Mouse (Mus musculus): ENCODE results near the gene Ppp6r2. TPM values are rescaled to one million over a fixed set of nuclear protein-coding genes. Genes with fewer than 3 reads are reported as not detected.

The Ppp6r2 gene
- polyA plus RNA-seq, 1 experiment from 2014 or later = 45.7 TPM

DNA sequence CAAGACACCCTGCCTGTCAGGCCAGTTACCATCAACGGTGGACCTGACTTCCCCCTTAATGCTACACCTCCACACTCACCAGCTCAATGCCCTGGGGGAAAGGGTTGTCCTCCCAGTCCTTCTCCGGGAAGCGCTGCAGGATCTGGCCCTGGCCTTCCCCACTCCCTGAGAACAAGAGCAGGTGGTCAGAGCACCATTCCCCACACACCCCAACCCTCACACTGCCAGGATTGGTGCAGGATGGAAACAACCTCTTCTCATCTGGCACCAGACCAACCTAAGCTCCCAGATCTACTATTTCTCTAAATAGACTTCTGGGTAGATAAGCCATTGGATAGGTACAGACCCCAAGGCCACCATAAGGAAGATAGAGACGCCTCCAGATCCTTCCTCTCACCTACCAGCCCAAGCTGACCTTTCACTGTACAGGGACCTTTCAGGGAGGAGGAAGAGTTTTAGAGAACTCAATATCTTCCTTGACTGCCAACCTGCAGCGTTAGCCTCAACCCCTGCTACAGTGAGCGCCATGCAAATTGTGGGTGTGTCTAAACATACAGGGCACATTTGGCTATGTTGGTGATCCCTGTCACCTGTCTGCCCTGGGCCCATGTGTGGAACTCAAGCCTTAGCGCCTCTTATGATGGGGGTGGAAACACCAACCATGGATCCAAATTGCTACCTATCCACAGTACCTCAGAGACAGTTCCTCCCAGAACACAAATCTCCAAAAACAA, 97.2 kb downstream of the Ppp6r2 start:
- DNase-seq (ENCODE audit: low spot score) = no peak
- H3K27ac ChIP-seq = no peak overlapping the region

DNA sequence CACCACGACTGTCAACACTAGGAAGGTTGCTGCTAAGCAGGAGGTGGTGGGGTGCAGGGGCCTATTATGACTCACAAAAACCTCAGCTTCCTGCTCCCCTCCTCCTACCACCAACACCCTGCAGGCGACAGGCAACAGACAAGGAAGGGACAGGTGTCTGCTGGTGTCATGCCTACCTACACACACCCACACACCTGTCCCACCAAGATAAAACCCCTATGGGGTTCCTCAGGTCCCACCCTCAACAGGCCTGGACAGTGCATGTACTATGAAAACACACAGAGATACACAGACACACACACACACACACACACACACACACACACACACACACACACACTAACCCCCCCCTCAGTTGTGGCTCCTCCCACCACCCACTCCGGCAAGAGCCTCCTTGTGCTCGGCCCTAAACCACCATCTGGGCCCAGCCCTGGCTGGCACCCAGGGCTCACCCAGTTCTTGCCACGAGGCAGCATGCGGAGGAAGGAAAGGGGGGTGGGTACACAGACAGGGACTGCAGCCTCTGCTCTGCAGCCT, 98.7 kb downstream of the Ppp6r2 start:
- H3K4me3 ChIP-seq = no peak overlapping the region
- H3K27ac ChIP-seq = no peak overlapping the region
- WGBS = 75% methylated on average over 6 of the region's 6 CpGs

More for the DNA sequence above, 97.2 kb downstream of the Ppp6r2 start:
- WGBS = 90% methylated on average over 7 of the region's 7 CpGs
- Histone ChIP-seq H3K4me3 (no peak overlapping the region), H3K9me3 (no peaks in the 10 kb centered on the region), H3K27me3 (ENCODE audit: insufficient read depth, poor library complexity, severe bottlenecking) (no peaks in the 10 kb centered on the region), H3K36me3 (peaks cover 49% of the 10 kb centered on the region), H3K4me1 (replicated peaks) (peaks cover 33% of the 10 kb centered on the region)

DNA sequence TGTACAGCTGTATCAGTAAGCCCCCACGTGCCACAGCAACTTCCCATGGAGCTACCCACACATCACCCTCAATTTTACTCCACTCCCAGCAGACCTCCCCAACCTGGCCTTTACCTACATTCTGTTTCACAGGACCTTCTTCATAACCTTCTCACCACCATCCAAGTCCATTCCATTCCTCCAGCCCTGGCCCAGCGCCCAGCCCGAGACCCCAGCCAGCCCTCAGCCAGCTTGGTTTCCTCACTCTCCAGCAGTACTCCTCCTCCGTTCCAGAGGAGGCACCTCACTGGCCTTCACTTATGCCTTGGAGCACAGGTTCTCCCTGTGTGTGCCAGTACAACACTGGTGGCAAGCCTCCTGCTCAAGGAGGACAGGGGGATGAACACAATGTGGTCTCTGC, 102.0 kb downstream of the Ppp6r2 start:
- no peak for DNase-seq (ENCODE audit: low spot score)
- H3K4me3 ChIP-seq = peak overlapping the region; percentile 96
- WGBS = 82% methylated on average over 4 of the region's 4 CpGs

More for the DNA sequence above, 98.7 kb downstream of the Ppp6r2 start:
- Histone ChIP-seq H3K4me1 (replicated peaks) (peaks cover 45% of the 10 kb centered on the region), H3K9me3 (no peaks in the 10 kb centered on the region), H3K36me3 (peaks cover 34% of the 10 kb centered on the region), H3K27me3 (ENCODE audit: insufficient read depth, poor library complexity, severe bottlenecking) (no peaks in the 10 kb centered on the region)
- no peak for DNase-seq (ENCODE audit: low spot score)

DNA sequence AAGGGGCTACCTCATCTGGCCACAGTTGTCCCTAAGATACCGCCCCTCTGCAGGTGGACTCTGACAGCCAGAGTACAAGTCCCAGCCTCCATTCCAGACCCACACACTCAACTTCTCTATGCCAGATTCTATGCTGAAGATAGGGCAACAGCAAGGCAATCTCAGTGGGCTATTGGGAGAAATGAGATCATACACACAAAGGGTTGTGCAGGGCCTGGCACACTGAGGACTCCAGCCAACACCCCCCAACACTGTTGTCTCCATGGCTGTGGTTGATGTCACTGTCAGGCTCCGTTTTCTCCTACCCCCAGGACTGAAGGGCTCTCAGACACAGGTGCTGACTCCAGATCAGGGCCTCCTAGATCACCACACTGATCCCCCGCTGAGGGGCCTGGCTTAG, 102.8 kb downstream of the Ppp6r2 start:
- Histone ChIP-seq H3K9me3 (no peaks in the 10 kb centered on the region), H3K36me3 (no peaks in the 10 kb centered on the region; the same call in 1 of the 2 replicates), H3K4me3 (peak overlapping the region; percentile 96), H3K27ac (peak overlapping the region; percentile 92), H3K4me1 (replicated peaks) (peaks cover 50% of the 10 kb centered on the region), H3K27me3 (ENCODE audit: insufficient read depth, poor library complexity, severe bottlenecking) (no peaks in the 10 kb centered on the region)
- 34% methylated on average over 3 of the region's 3 CpGs for WGBS
- no peak for DNase-seq (ENCODE audit: low spot score)

More for the DNA sequence above, 102.0 kb downstream of the Ppp6r2 start:
- Histone ChIP-seq H3K9me3 (no peaks in the 10 kb centered on the region), H3K4me1 (replicated peaks) (peaks cover 52% of the 10 kb centered on the region), H3K36me3 (peaks cover under 1% of the 10 kb centered on the region), H3K27me3 (ENCODE audit: insufficient read depth, poor library complexity, severe bottlenecking) (no peaks in the 10 kb centered on the region), H3K27ac (no peak overlapping the region)

DNA sequence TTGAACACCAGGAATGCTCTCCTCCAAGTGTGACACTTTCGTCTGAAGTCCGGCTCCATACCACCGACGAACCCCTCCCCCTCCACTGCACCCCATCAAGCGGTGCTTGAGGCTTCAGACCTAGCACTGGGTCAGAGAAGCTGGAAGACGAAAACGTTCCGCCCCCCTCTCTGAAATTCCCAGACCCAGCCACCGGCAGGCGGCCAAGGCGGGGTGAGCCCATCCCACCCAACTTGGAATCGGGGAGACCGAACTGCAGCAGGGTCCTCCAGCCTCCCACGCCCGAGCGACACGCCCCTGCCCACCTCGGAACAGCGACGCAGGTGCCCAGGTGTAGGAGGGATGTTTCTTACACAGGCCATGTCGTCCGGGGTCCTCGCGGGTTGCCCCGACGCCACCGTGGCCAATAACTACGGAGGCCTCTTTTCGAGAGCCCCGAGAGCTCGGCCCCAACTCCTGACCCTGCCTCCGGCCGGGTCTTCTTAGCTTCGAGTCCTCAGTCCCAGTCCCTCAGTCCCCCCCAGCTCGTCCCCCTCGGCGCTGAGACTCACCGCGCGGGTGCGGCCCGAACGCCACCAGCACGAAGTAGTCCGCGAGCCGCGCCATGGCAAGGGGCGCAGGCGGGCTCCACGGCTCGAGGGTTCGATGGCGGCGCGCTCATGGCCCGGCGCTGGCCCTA, 103.3 kb downstream of the Ppp6r2 start:
- Histone ChIP-seq H3K27me3 (ENCODE audit: insufficient read depth, poor library complexity, severe bottlenecking) (no peaks in the 10 kb centered on the region), H3K4me3 (peak overlapping the region; percentile 96), H3K27ac (peak overlapping the region; percentile 92), H3K4me1 (replicated peaks) (peaks cover 50% of the 10 kb centered on the region), H3K36me3 (no peaks in the 10 kb centered on the region; the same call in 1 of the 2 replicates), H3K9me3 (no peaks in the 10 kb centered on the region)
- under 1% methylated on average over 58 of the region's 58 CpGs for WGBS
- DNase-seq (ENCODE audit: low spot score) = peak; percentile 33

DNA sequence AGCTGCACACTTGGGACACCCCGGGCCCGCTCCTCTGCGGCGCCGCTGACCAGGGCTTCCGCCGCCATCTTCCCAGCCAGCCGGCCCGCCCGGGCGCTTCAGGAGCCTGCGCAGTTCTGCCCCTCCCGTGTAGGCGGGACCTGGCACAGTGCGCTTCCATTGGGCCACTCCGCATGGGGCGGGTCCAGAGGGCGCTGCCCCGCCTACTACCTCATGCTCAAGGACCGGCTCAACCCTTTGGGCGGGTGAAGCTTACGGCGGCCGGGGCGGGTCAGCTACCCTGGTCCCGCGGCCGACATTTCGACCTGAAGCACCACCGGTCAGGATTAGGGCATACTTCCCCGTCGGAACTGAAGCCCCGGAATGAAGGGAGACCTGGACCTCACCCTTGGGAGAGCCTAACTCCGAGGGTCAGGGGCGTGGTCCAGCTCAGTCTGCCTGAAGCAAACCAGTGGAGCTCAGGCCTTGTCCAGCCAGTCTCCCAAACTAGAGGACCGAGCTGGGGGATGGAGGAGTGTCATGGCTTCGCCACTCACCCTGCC, 103.9 kb downstream of the Ppp6r2 start, which contains the start of gene Sbf1:
Gene Sbf1, minus strand, starts transcription at position 122 of the 542 bp plus-strand sequence.
- Histone ChIP-seq H3K36me3 (no peaks in the 10 kb centered on the region; the same call in 1 of the 2 replicates), H3K27me3 (ENCODE audit: insufficient read depth, poor library complexity, severe bottlenecking) (no peaks in the 10 kb centered on the region), H3K4me1 (replicated peaks) (peaks cover 46% of the 10 kb centered on the region), H3K27ac (peak within 1 kb of the TSS; percentile 92), H3K9me3 (no peaks in the 10 kb centered on the region), H3K4me3 (peak within 1 kb of the TSS; percentile 96)
- under 1% methylated on average over 37 of the region's 37 CpGs for WGBS
- peak; percentile 97 for DNase-seq (ENCODE audit: low spot score)

DNA sequence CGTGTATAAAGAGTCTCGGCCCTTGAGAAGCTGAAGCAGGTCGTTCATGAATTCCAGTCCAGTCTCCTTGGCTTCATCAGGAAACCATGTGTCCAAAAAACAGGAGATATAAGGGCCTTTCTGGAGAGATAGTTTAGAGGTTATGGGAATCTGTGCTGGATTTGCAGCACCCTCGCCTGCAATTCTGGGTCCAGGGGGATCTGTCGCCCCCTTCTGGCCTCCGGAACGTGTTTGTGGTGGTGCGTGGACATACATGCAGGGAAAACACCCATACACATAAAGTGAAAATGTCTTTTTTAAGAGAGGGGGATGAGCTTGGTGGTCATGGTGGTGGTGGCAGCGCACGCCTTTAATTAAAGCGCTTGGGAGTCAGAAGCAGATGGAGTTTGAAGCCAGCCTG, 104.8 kb downstream of the Ppp6r2 start:
- WGBS = 61% methylated on average over 11 of the region's 11 CpGs
- Histone ChIP-seq H3K27ac (no peak overlapping the region), H3K9me3 (no peaks in the 10 kb centered on the region), H3K4me3 (no peak overlapping the region), H3K36me3 (no peaks in the 10 kb centered on the region; the same call in 1 of the 2 replicates), H3K27me3 (ENCODE audit: insufficient read depth, poor library complexity, severe bottlenecking) (0 out of 2 replicates have a peak, but pooled peaks cover 4% of the 10 kb centered on the region), H3K4me1 (replicated peaks) (peaks cover 39% of the 10 kb centered on the region)
- peak; percentile 28 for DNase-seq (ENCODE audit: low spot score)

DNA sequence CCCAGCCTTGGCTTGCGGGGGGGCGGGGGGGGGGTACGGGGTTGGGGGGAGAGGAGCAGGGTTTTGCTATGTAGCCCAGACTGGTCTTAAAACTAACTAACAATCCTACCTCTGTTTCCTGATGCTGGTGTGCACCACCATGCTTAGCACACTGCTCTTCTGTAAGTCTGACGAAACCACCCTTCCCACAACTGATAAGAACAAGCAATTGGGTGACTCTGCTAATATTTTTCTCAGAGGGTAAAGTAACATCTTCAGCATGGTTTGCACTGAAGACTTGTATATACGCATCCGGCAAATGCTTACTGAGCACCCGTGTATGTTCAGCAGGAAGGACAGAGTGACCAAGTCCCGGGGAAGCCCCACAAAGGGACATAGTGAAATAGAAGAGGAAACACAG, 109.9 kb downstream of the Ppp6r2 start:
- H3K36me3 ChIP-seq = no peaks in the 10 kb centered on the region
- no peak overlapping the region for H3K27ac ChIP-seq
- peaks cover 26% of the 10 kb centered on the region for H3K27me3 ChIP-seq (ENCODE audit: insufficient read depth, poor library complexity, severe bottlenecking)
- DNase-seq (ENCODE audit: low spot score) = no peak
- no peaks in the 10 kb centered on the region for H3K9me3 ChIP-seq
- H3K4me3 ChIP-seq = no peak overlapping the region
- WGBS = 86% methylated on average over 8 of the region's 8 CpGs
- peaks cover 9% of the 10 kb centered on the region for H3K4me1 ChIP-seq (replicated peaks)

DNA sequence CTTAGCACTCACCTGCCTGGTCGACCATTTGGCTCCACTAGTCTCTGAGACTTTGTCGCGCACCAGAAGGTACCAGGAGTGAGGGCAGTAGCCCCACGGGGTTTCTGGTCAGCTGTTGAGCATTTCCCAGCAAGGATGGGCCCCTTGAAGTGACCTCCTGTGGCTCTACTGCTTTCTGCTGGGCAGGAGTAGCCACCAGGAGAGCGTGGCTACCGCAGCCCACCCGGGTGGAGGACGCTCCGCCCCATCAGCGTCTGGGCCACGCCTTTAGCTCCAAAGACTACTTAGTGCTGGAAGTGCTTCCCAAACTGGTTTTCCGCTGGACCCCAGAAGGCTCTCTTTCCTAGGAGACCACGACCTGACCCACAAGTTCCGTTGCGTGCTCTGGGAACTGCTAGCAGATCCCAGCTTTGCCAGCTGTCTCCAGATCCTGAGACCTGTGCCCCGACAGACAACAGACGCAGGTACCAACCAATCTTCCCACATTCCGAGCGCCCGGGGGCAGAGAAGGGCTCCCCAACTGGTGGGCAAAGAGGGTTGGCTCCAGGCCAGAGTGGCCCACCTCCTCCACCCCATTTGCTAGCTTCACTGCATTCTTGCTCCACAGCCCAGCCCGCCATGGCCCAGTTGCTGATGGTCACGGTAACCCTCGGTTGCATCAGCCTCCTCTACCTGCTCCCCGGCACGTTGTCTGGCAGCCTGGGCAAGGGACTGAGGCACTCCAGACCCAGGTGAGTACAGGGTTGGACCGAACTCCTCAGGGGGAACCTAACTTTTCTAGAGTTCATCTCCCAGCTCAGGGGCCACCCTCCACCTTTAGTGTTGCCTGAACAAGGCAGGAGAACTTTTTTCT, 111.5 kb downstream of the Ppp6r2 start, which contains the start of gene Adm2:
Gene Adm2, plus strand, starts transcription at position 51 of the 853 bp plus-strand sequence.
- H3K27me3 ChIP-seq (ENCODE audit: insufficient read depth, poor library complexity, severe bottlenecking) = peaks cover 26% of the 10 kb centered on the region
- 8% methylated on average over 26 of the region's 26 CpGs for WGBS
- H3K9me3 ChIP-seq = no peaks in the 10 kb centered on the region
- no peaks in the 10 kb centered on the region for H3K36me3 ChIP-seq
- peak within 1 kb of the TSS; percentile 37 for H3K4me3 ChIP-seq
- peak within 1 kb of the TSS; percentile 53; the same call in 1 of the 2 replicates for H3K27ac ChIP-seq
- DNase-seq (ENCODE audit: low spot score) = peak; percentile 7
- H3K4me1 ChIP-seq (replicated peaks) = peaks cover 9% of the 10 kb centered on the region

DNA sequence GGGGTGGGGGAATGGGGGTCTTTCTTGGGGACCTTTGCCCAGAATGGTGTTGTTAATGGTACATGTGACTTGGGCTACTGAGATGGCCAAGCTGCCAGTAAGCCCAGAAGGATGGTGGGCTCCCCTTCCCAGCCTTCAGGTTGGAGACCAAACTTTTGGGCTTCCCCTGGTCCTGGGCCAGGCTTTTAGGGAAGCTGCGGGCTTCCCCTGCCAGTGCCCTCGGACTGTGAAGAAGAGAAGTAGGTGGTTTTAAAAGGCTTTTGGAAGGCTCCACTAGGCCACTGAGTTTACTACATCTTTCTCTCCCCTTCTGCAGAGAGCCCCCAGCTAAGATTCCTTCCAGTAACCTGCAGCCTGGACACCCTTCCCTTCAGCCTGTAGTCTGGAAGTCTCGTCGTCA, 112.3 kb downstream of the Ppp6r2 start:
- H3K36me3 ChIP-seq = no peaks in the 10 kb centered on the region
- H3K9me3 ChIP-seq = no peaks in the 10 kb centered on the region
- no peak overlapping the region for H3K27ac ChIP-seq
- whole genome bisulfite sequencing = 86% methylated on average over 4 of the region's 4 CpGs
- DNase-seq (ENCODE audit: low spot score) = no peak
- H3K4me3 ChIP-seq = no peak overlapping the region
- peaks cover 26% of the 10 kb centered on the region for H3K27me3 ChIP-seq (ENCODE audit: insufficient read depth, poor library complexity, severe bottlenecking)
- H3K4me1 ChIP-seq (replicated peaks) = peaks cover 9% of the 10 kb centered on the region

DNA sequence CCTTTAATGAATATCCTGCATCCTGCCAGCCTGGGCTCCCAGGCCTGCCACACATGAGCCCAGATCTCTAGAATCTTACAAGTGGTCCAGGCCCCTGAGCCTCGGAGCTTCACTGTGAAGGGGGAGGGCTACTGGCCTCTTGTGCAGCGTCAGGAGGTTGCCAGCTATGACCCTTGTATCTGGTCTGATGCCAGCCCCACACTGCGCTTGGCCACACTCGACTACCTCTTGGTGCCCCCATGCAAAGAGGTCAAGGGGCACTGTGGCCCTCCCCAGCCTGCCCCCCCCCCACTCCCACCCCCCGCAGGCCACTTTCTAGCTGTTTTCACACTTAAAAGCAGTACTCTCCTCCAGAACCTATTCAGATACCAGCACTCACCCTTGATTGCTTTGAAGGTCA, 115.1 kb downstream of the Ppp6r2 start:
- Histone ChIP-seq H3K4me1 (replicated peaks) (peaks cover 9% of the 10 kb centered on the region), H3K9me3 (no peaks in the 10 kb centered on the region), H3K27ac (no peak overlapping the region), H3K4me3 (no peak overlapping the region), H3K36me3 (no peaks in the 10 kb centered on the region), H3K27me3 (ENCODE audit: insufficient read depth, poor library complexity, severe bottlenecking) (peaks cover 22% of the 10 kb centered on the region)
- 63% methylated on average over 5 of the region's 5 CpGs for WGBS
- DNase-seq (ENCODE audit: low spot score) = no peak

DNA sequence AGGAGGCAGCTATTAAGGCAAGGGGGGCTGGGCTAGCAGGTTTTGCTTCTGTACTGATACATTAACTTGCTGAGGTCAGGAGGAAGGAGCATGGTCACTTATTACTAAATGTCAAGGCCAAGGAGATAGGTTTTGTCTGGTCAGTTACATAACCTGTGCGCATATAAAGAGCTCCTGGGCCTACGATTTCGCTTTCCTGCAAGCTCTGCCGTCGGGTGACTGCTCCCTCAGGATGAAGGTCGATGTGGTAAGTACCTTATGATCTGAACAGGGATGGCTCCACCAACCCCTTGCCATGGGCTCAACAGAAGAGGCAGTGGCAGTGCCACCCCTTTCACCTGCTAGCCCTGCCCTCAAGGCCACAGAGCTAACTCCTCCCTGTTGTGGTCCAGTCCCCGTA, 122.9 kb downstream of the Ppp6r2 start, which contains the start of gene Miox:
Gene Miox, plus strand, starts transcription at position 128 of the 400 bp plus-strand sequence.
- Histone ChIP-seq H3K4me1 (replicated peaks) (no peaks in the 10 kb centered on the region), H3K27me3 (ENCODE audit: insufficient read depth, poor library complexity, severe bottlenecking) (no peaks in the 10 kb centered on the region), H3K9me3 (no peaks in the 10 kb centered on the region), H3K36me3 (no peaks in the 10 kb centered on the region), H3K27ac (no peak within 1 kb of the TSS), H3K4me3 (no peak within 1 kb of the TSS)
- WGBS = 91% methylated on average over 7 of the region's 7 CpGs
- DNase-seq (ENCODE audit: low spot score) = no peak
